Mouse (Mus musculus): ENCODE results near the gene Med18. TPM values are rescaled to one million over a fixed set of nuclear protein-coding genes. Genes with fewer than 3 reads are reported as not detected.

The Med18 gene
- polyA plus RNA-seq (2014; fragmentation: Illumina TruSeq; extraction: RNeasy Lipid Tissue Mini Kit (QIAGEN cat#74804); ENCODE audit: insufficient read depth, low read depth, low replicate concordance): 3.2 TPM

GRCm38 (mm10) chr4:132463430-132464254 lies at the start of gene Med18:
TSS of gene Med18 (minus strand) at chr4:132463921.

DNA sequence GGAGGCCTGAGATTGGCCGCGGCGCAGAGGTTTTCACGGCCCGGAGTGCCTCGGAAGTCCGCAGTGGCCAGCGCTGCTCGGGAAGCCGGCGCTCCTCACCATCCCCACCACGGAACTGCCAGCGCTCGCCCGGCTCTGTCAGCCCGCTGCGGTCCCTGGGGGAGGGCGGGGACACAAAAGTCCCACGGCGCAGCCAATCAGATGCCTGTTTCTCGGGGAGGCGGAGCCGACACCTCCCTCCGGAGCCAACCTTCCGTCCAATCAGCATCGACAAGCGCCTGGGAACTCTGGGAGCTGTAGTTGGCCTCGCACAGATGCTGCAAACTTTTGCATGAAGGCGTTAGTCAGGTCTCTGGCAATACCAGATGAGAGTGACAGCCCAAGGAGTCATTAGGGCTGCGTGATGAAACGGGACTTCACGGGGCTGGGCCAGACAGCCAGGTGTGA lies 46.7 kb upstream of the Med18 start, which contains the start of gene Sesn2:
Gene Sesn2 (minus strand): TSS at position 150 of the 447 bp plus-strand sequence.

GRCm38 (mm10) chr4:132421923-132422782 lies 41.6 kb downstream of the Med18 start, which contains the start of gene Phactr4:
TSS of gene Phactr4 (minus strand) at chr4:132422489.

Other genes starting within 250 kb of the Med18 start
- gene Gmeb1, start 202.3 kb downstream of the Med18 start, polyA plus RNA-seq (2014; fragmentation: Illumina TruSeq; extraction: RNeasy Lipid Tissue Mini Kit (QIAGEN cat#74804); ENCODE audit: insufficient read depth, low read depth, low replicate concordance): 5.7 TPM
- 24.8 TPM for gene Taf12, start 189.5 kb downstream of the Med18 start, polyA plus RNA-seq (2014; fragmentation: Illumina TruSeq; extraction: RNeasy Lipid Tissue Mini Kit (QIAGEN cat#74804); ENCODE audit: insufficient read depth, low read depth, low replicate concordance)
- gene Rab42, start 160.5 kb downstream of the Med18 start, polyA plus RNA-seq (2014; fragmentation: Illumina TruSeq; extraction: RNeasy Lipid Tissue Mini Kit (QIAGEN cat#74804); ENCODE audit: insufficient read depth, low read depth, low replicate concordance): 0.48 TPM
- 51.0 TPM for gene Trnau1ap, start 134.4 kb downstream of the Med18 start, polyA plus RNA-seq (2014; fragmentation: Illumina TruSeq; extraction: RNeasy Lipid Tissue Mini Kit (QIAGEN cat#74804); ENCODE audit: insufficient read depth, low read depth, low replicate concordance)
- 6.3 TPM for gene Rcc1, start 110.3 kb downstream of the Med18 start, polyA plus RNA-seq (2014; fragmentation: Illumina TruSeq; extraction: RNeasy Lipid Tissue Mini Kit (QIAGEN cat#74804); ENCODE audit: insufficient read depth, low read depth, low replicate concordance)
- gene Phactr4, start 41.4 kb downstream of the Med18 start, polyA plus RNA-seq (2014; fragmentation: Illumina TruSeq; extraction: RNeasy Lipid Tissue Mini Kit (QIAGEN cat#74804); ENCODE audit: insufficient read depth, low read depth, low replicate concordance): 10.9 TPM
- gene Sesn2, start 46.6 kb upstream of the Med18 start, polyA plus RNA-seq (2014; fragmentation: Illumina TruSeq; extraction: RNeasy Lipid Tissue Mini Kit (QIAGEN cat#74804); ENCODE audit: insufficient read depth, low read depth, low replicate concordance): 6.6 TPM
- gene Atpif1, start 69.7 kb upstream of the Med18 start, polyA plus RNA-seq (2014; fragmentation: Illumina TruSeq; extraction: RNeasy Lipid Tissue Mini Kit (QIAGEN cat#74804); ENCODE audit: insufficient read depth, low read depth, low replicate concordance): 312 TPM
- 136 TPM for gene Dnajc8, start 71.6 kb upstream of the Med18 start, polyA plus RNA-seq (2014; fragmentation: Illumina TruSeq; extraction: RNeasy Lipid Tissue Mini Kit (QIAGEN cat#74804); ENCODE audit: insufficient read depth, low read depth, low replicate concordance)
- 2.2 TPM for gene Ptafr, start 100.1 kb upstream of the Med18 start, polyA plus RNA-seq (2014; fragmentation: Illumina TruSeq; extraction: RNeasy Lipid Tissue Mini Kit (QIAGEN cat#74804); ENCODE audit: insufficient read depth, low read depth, low replicate concordance)
- 8.0 TPM for gene Eya3, start 175.1 kb upstream of the Med18 start, polyA plus RNA-seq (2014; fragmentation: Illumina TruSeq; extraction: RNeasy Lipid Tissue Mini Kit (QIAGEN cat#74804); ENCODE audit: insufficient read depth, low read depth, low replicate concordance)